Mouse (Mus musculus): Measurements from ENCODE around the gene Sowahd.

Gene Sowahd

DNA sequence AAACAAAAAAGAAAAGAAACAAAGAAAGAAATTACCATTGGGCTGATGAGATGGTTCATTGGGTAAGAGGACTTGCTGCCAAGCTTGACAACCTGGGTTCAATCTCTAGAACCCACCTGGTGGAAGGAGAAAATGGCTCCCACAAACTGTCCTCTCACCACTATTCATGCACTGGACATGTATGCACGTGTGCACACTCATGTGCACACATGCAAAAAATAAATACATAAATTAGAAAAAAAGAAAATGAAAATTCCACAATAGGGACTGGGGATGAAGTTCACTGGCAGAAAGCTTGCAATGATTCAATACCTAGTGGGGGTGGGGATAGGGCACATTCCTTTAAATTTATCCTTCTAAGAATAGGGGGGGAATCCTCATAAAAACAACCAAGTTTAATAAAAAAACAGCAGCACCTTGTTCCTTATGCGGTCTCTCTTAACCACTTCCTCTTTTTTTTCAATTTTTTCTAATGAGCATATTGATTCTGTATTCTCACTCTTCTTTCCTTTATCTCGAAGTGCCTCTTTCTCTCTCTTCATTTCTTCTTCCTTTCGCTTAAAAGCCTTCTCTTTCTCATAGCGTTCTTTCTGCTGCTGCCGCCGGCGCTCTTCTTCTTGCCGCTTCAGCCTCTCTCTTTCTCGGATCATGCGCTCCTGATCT is 46.6 kb downstream of the Sowahd start:
- no peak for DNase-seq (ENCODE audit: low read depth)

DNA sequence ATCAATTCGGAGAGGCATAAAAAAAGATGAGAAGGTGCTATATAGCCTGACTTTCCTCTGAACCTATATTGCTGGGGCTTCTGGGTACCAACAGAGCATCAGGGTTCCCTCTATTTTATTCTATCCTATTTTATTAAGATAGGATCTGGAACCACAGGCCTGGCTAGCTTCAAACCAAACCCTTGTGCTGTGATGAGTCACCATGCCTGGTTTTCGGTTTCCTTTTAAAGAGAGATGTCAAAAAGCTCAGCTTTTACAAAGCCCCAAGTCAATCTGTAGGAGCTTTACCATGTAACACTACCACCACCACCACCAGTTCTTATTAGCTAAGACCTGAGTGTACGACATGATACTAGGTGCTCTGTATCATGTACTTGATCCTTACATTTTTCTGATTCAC is 50.0 kb downstream of the Sowahd start:
- no peak for DNase-seq (ENCODE audit: low read depth)

All from fibroblast of lung, adult 2 months (primary cell).